Mouse (Mus musculus) midbrain, embryonic 13.5 days (tissue): ENCODE measurements around the gene Pla2g3. TPM values are rescaled to one million over a fixed set of nuclear protein-coding genes. Genes with fewer than 3 reads are reported as not detected.

Experiments used
- ATAC-seq: fragments of 200-750 bp; cut with Nextera tagmentation; 2 replicates; pipeline ENCODE4 v1.8.0; 2017; ENCODE audit warnings: mild to moderate bottlenecking, moderate TSS enrichment, moderate library complexity
- H3K27ac ChIP-seq: fragments of 300-500 bp; sonication (generic); 2 replicates; pipeline ENCODE4 v1.5.1; 2015; ENCODE audit warnings: inconsistent platforms, mild to moderate bottlenecking, moderate library complexity
- H3K27me3 ChIP-seq: fragments of 300-500 bp; sonication (generic); 2 replicates; pipeline ENCODE4 v1.6.1; 2015; ENCODE audit warnings: mild to moderate bottlenecking, inconsistent platforms
- H3K36me3 ChIP-seq: fragments of 300-500 bp; sonication (generic); 2 replicates; pipeline ENCODE4 v1.6.1; 2015; ENCODE audit warnings: mild to moderate bottlenecking, inconsistent platforms
- H3K4me1 ChIP-seq: fragments of 300-500 bp; sonication (generic); replicated peaks from 2 replicates; pipeline ENCODE4 v1.6.1; 2015; ENCODE audit warnings: inconsistent platforms
- H3K4me2 ChIP-seq: fragments of 300-500 bp; sonication (generic); replicated peaks from 2 replicates; pipeline ENCODE4 v1.6.1; 2015; ENCODE audit warnings: moderate library complexity, mild to moderate bottlenecking, inconsistent platforms
- H3K4me3 ChIP-seq: fragments of 300-500 bp; sonication (generic); replicated peaks from 2 replicates; pipeline ENCODE4 v1.5.1; 2015; ENCODE audit warnings: mild to moderate bottlenecking, inconsistent platforms
- H3K9ac ChIP-seq: fragments of 300-500 bp; sonication (generic); replicated peaks from 2 replicates; pipeline ENCODE4 v1.6.1; 2015; ENCODE audit warnings: mild to moderate bottlenecking, inconsistent platforms
- H3K9me3 ChIP-seq: fragments of 300-500 bp; sonication (generic); 2 replicates; pipeline ENCODE4 v1.6.1; 2016; ENCODE audit warnings: mild to moderate bottlenecking, inconsistent platforms
- WGBS: fragments of 180-500 bp; shearing (Covaris S2); methylation state at CpG from one replicate; pipeline ENCODE4 v1.1.7; 2015; 5-methylcytosine and 5-hydroxymethylcytosine counted together
- polyA plus RNA-seq: library from polyadenylated mRNA; unstranded; fragments of >200 nt; fragmentation: Nextera tagmentation; extraction: Ambion mirVana; gene quantifications from 2 replicates; pipeline ENCODE4 v1.2.1, GENCODE M21; 2015

Gene Pla2g3
- polyA plus RNA-seq, 1 experiment from 2014 or later, result 0.52 TPM

DNA sequence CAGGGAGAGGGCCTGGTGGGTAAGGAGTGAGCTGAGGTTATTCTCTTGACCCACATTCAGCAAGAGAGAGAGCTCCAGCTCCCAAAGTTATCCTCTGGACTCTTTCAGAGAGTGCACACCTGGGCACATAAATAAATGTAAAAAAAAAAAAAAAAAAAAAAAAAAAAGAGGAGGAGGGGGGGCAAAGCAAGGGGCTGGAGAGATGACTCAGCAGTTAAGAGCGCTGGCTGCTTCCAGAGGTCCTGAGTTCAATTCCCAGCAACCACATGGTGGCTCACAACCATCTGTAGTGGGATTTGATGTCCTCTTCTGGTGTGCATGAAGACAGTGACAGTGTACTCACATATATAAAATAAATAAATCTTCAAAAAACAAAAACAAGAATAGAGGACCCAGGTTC is 9.2 kb downstream of the Pla2g3 start:
- Histone ChIP-seq H3K36me3 (no peaks in the 10 kb centered on the region), H3K9me3 (no peaks in the 10 kb centered on the region), H3K9ac (no peak overlapping the region), H3K4me1 (no peaks in the 10 kb centered on the region), H3K4me2 (no peak overlapping the region), H3K27me3 (no peaks in the 10 kb centered on the region), H3K4me3 (no peak overlapping the region), H3K27ac (no peak overlapping the region)
- ATAC-seq, result no peak
- 100% methylated on average over 1 of the region's 1 CpGs for WGBS

GRCm38 (mm10) chr11:3502057-3502456 is 14.0 kb downstream of the Pla2g3 start:
- Histone ChIP-seq H3K4me1 (no peaks in the 10 kb centered on the region), H3K4me3 (no peak overlapping the region), H3K9ac (no peak overlapping the region), H3K36me3 (no peaks in the 10 kb centered on the region), H3K27ac (no peak overlapping the region), H3K4me2 (no peak overlapping the region), H3K9me3 (no peaks in the 10 kb centered on the region), H3K27me3 (peaks cover 4% of the 10 kb centered on the region; the same call in 1 of the 2 replicates)
- no peak for ATAC-seq
- WGBS, result 84% methylated on average over 17 of the region's 17 CpGs

DNA sequence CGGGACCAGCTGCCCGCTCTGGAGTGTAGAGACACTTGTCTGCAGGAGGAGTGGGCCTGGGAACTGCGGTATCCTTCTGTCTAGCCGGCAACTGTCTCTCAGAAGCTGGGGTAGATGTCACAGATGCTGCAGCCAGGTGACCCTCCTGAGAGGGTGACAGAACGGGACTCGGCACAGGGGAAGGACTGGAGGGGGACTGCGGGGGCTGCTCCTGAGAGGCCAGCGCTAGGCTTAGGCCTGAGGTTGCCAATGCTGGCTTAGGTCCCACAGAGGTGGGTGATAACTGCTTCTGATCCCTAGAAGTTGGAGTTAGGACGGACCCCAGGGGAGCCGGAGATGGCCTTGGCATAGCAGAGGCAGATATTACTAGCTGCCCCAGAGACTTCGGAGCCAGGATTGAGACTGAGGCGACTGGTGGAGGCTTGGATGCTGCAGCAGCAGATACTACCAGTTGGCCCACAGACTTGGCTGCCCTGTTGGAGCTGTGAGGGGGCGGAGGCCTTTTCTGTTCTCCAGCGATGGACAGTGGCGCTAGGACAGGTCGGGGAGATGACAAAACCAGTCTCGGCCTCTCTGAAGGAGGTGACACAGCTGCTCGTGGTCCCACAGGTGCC is 14.5 kb downstream of the Pla2g3 start:
- no peaks in the 10 kb centered on the region for H3K9me3 ChIP-seq

DNA sequence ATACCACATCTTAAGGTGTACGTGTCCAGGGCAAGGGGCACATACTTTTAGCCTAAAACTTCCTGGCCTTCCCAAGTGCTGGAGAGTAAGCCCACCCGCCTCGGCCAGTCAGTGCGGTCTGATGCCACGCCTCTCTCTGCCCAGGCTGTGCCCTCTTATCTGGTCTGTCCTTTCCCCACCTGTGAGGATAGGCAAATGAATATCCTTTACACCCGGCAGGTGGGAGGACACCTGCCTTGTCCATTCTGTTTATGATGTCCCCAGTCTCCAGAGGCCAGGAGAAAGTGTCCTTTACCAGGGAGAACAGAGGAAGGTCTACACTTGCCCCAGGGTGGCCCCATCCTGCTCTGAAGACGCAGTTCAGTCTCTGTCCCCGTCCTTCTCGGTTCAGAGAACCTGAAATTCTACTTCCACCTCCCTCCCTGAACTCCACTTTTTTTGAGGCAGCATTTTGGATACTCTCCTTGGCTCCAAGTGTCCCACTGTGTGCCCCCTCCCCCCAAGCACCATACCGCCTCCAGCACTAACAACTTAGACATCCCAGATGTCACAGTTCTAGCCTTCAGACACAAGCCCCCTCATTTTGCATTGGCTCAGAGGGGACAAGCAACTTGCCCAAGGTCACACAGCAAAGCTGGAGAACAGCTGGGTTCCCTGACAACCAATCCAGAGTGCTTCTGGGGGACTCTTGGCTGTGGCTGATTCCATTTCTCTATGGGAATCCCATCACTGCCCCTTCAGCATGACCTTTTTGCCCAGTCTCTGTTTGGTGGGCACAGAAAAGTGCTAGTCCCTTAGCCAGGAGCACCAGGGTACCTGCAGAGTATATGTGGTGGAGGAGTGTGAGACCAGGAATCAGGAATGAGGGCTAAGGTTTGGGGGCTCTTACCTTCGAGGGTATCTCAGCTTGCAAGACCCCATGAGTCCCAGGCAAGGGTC is 15.9 kb downstream of the Pla2g3 start:
- Histone ChIP-seq H3K36me3 (no peaks in the 10 kb centered on the region), H3K4me3 (peak overlapping the region; percentile 2; the same call in 1 of the 2 replicates), H3K9me3 (no peaks in the 10 kb centered on the region), H3K4me1 (no peaks in the 10 kb centered on the region), H3K4me2 (peak overlapping the region; percentile 26), H3K27me3 (peaks cover 4% of the 10 kb centered on the region; the same call in 1 of the 2 replicates), H3K9ac (0 out of 2 replicates have a peak overlapping the region, but pooled peaks have one; percentile 6), H3K27ac (no peak overlapping the region)
- 63% methylated on average over 11 of the region's 11 CpGs for WGBS
- ATAC-seq, result no peak

More for the DNA sequence above, 14.5 kb downstream of the Pla2g3 start:
- Histone ChIP-seq H3K4me1 (no peaks in the 10 kb centered on the region), H3K4me2 (no peak overlapping the region), H3K9ac (no peak overlapping the region), H3K4me3 (no peak overlapping the region), H3K27ac (no peak overlapping the region), H3K36me3 (no peaks in the 10 kb centered on the region), H3K27me3 (peaks cover 4% of the 10 kb centered on the region; the same call in 1 of the 2 replicates)
- WGBS, result 81% methylated on average over 18 of the region's 18 CpGs
- no peak for ATAC-seq

- no peaks in the 10 kb centered on the region for H3K27me3 ChIP-seq
- no peak for ATAC-seq
- WGBS, result 58% methylated on average over 7 of the region's 7 CpGs
Observed at GRCm38 (mm10) chr11:3508226-3508625, 20.1 kb downstream of the Pla2g3 start.

DNA sequence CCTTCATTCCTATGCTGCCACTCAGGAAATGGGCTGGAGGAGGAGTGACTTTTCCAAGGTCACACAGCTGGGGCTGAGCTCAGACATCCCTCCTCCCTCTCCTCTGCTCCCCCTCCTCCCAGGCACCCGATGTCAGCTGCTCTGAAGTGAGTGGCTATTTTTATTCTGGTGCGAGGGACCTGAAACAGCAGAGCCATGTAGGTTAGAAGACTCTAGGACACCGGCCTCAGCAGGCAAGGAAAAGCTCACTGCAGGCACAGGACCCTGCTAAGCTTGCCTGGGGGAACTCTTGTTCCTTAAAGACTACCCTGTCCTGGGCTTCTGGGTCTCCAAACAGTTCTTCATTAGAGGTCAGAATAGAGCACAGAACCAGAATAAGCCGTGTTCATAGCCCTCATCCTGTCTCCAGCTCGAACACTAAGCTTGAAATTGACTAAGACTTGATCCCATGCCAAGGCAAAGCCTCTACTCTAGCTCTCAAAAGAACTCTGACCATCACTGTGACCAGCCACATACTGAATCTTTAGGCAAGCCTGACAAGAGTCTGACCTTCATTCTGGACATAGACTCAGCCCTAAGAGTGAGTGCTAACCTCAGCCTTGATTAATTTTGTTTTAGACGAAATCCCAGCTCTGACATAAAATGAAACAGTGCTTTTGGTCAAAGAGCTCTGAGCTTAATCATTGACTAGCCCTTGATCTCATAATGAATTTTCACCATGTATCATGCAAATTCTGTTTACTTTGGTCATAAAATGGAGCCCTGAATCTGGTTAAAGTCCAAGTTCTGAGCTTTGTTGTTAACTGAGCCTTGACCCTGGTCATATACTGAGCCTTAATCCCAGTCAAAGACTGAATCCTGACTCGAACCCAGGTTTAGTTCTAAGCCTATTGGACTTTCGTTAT is 21.3 kb downstream of the Pla2g3 start:
- H3K9me3 ChIP-seq, result no peaks in the 10 kb centered on the region
- WGBS, result 77% methylated on average over 8 of the region's 8 CpGs
- H3K4me1 ChIP-seq, result 0 out of 2 replicates have a peak, but pooled peaks cover 6% of the 10 kb centered on the region
- no peaks in the 10 kb centered on the region for H3K36me3 ChIP-seq
- no peaks in the 10 kb centered on the region for H3K27me3 ChIP-seq
- no peak overlapping the region for H3K9ac ChIP-seq
- H3K4me2 ChIP-seq, result no peak overlapping the region
- no peak overlapping the region for H3K4me3 ChIP-seq
- ATAC-seq, result no peak
- no peak overlapping the region for H3K27ac ChIP-seq

More at GRCm38 (mm10) chr11:3508226-3508625, 20.1 kb downstream of the Pla2g3 start:
- Histone ChIP-seq H3K9ac (no peak overlapping the region), H3K9me3 (no peaks in the 10 kb centered on the region), H3K4me1 (no peaks in the 10 kb centered on the region), H3K36me3 (no peaks in the 10 kb centered on the region), H3K27ac (no peak overlapping the region), H3K4me3 (no peak overlapping the region), H3K4me2 (no peak overlapping the region)

DNA sequence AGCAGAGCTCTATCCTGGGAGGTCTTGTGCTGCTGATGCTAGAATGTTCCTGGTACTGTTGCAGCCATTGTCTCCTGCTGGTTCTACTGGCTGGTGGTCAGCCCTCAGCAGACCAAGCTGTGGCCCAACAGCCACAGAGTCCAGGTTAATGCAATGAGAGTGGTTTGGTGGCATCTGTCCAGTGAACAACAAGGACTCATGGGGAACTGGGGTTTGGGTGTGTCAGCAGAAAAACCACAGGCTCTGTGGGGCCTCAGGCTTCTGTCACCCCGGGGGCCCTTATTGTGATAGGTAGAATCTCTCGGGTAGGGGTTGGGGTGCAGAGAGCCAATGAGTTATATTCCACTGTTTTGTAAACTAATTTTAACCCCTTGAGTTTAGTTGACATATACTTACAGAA is 22.2 kb downstream of the Pla2g3 start:
- Histone ChIP-seq H3K27me3 (peaks cover 6% of the 10 kb centered on the region), H3K4me3 (no peak overlapping the region), H3K27ac (no peak overlapping the region), H3K9ac (no peak overlapping the region), H3K4me1 (peaks cover 14% of the 10 kb centered on the region; the same call in 1 of the 2 replicates), H3K9me3 (no peaks in the 10 kb centered on the region), H3K4me2 (no peak overlapping the region), H3K36me3 (no peaks in the 10 kb centered on the region)
- WGBS, result 68% methylated on average over 2 of the region's 2 CpGs
- ATAC-seq, result no peak

DNA sequence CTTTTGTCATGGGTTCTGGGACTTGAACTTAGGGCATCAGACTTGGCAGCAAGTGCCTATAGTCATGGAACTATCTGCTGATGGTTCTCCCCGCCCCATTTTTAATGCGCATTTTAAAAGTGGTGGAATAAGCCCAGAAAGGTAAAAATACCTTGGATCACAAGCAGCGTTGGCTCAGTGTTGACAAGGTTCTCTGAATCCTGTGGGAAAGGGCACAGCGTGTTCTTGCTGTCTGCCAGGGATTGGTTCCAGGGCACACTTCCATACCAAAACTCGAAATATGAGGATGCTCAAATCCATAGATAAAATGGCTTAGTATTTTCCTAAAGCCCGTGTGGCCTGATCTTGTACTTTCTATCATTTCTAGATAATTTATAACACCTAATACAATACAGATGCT is 25.2 kb downstream of the Pla2g3 start:
- H3K9ac ChIP-seq, result no peak overlapping the region
- no peaks in the 10 kb centered on the region for H3K9me3 ChIP-seq
- H3K4me3 ChIP-seq, result no peak overlapping the region
- 84% methylated on average over 6 of the region's 6 CpGs for WGBS
- H3K27ac ChIP-seq, result no peak overlapping the region
- H3K27me3 ChIP-seq, result peaks cover 34% of the 10 kb centered on the region
- peaks cover 33% of the 10 kb centered on the region for H3K4me1 ChIP-seq
- H3K4me2 ChIP-seq, result no peak overlapping the region
- ATAC-seq, result no peak
- no peaks in the 10 kb centered on the region for H3K36me3 ChIP-seq

GRCm38 (mm10) chr11:3514529-3515054 is 26.5 kb downstream of the Pla2g3 start, which contains the start of gene Selenom:
TSS of gene Selenom (plus strand) at chr11:3514684.
- WGBS, result under 1% methylated on average over 26 of the region's 26 CpGs
- H3K27me3 ChIP-seq, result peaks cover 39% of the 10 kb centered on the region
- peak within 1 kb of the TSS; percentile 67 for H3K4me2 ChIP-seq
- H3K27ac ChIP-seq, result no peak within 1 kb of the TSS
- peak within 1 kb of the TSS; percentile 65; the same call in 1 of the 2 replicates for H3K9ac ChIP-seq
- peak; percentile 83 for ATAC-seq
- H3K4me3 ChIP-seq, result peak within 1 kb of the TSS; percentile 47
- H3K4me1 ChIP-seq, result peaks cover 33% of the 10 kb centered on the region
- no peaks in the 10 kb centered on the region for H3K36me3 ChIP-seq
- no peaks in the 10 kb centered on the region for H3K9me3 ChIP-seq

DNA sequence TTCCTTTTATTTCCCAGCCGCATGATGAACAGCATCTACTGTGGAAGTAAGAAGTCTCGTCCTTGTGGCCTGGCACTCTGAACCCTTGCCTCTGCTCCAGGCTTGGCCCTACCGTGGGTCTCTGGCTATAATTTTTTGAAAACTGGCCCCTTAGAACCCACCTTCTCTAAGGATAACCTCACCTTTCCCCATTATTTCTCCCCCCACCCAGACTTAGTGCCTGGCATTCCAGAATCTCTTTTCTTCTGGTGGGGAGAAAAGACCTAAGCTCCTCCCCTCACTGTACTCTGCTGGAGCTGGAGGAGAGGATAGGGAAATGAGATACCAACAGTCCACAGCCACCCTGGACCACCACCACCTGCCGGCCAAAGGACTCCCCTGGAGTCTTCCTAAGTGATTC is 27.1 kb downstream of the Pla2g3 start:
- Histone ChIP-seq H3K27ac (no peak overlapping the region), H3K9ac (no peak overlapping the region), H3K4me3 (peak overlapping the region; percentile 47), H3K4me2 (peak overlapping the region; percentile 67), H3K9me3 (no peaks in the 10 kb centered on the region), H3K36me3 (no peaks in the 10 kb centered on the region), H3K4me1 (peaks cover 33% of the 10 kb centered on the region), H3K27me3 (peaks cover 39% of the 10 kb centered on the region)
- peak; percentile 9; the same call in 1 of the 2 replicates for ATAC-seq
- 15% methylated on average over 4 of the region's 4 CpGs for WGBS

- H3K4me3 ChIP-seq, result no peak overlapping the region; the same call in 1 of the 2 replicates
- H3K4me1 ChIP-seq, result peaks cover 33% of the 10 kb centered on the region
- H3K36me3 ChIP-seq, result no peaks in the 10 kb centered on the region
- no peak for ATAC-seq
- peak overlapping the region; percentile 67; the same call in 1 of the 2 replicates for H3K4me2 ChIP-seq
- no peaks in the 10 kb centered on the region for H3K9me3 ChIP-seq
- no peak overlapping the region for H3K9ac ChIP-seq
- peaks cover 39% of the 10 kb centered on the region for H3K27me3 ChIP-seq
- no peak overlapping the region for H3K27ac ChIP-seq
- WGBS, result 78% methylated on average over 4 of the region's 4 CpGs
Observed at GRCm38 (mm10) chr11:3515637-3516036, 27.6 kb downstream of the Pla2g3 start.
